Mouse (Mus musculus) E14TG2a.4 (cell line): Measurements from ENCODE around the gene Arl2.

Experiments
- CTCF ChIP-seq: conservative IDR thresholded peaks from 2 replicates; pipeline ENCODE4 v1.5.1; 2014; ENCODE audit warnings: low read length
- POU5F1 ChIP-seq: IDR thresholded peaks from 2 replicates; pipeline ENCODE4 v1.6.1; 2014; ENCODE audit warnings: low read length, borderline replicate concordance

DNA sequence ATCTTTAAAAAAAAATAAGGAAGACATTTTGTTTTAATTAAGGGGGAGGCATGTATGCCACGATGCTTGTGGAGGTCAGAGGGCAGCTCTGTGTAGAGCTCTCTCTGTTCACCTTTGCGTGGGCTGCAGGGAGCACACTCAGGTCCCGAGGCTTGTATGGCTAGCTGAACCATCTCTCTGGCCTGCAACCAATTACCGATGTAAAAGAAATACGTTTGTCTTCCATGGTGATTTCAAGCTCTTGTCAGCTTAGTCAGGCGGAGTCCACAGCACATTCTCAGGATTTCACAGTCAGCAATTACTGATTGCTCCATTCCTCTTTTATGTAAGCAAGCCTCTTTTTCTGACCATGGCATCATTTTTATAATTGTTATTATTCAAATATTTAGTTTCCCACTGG, 40.2 kb downstream of the Arl2 start:
- TF ChIP-seq CTCF (no peak), POU5F1 (no peak)
